Mouse (Mus musculus): ENCODE measurements at regions not wholly inside any gene's neighbourhood (a gene's known extent, or its start where the extent isn't known, plus 50 kb on each side); places are given as distances from the start of the nearest gene placed in this dataset.

GRCm38 (mm10) chr4:31697769-31698505 is 266.0 kb upstream of the Map3k7 start:
- DNase-seq (ENCODE audit: low spot score) = no peak

GRCm38 (mm10) chr4:31698506-31698782 is 265.5 kb upstream of the Map3k7 start:
- DNase-seq (ENCODE audit: low spot score) = no peak

GRCm38 (mm10) chr4:31699296-31699695 is 264.6 kb upstream of the Map3k7 start:
- no peak for DNase-seq (ENCODE audit: low spot score)

DNA sequence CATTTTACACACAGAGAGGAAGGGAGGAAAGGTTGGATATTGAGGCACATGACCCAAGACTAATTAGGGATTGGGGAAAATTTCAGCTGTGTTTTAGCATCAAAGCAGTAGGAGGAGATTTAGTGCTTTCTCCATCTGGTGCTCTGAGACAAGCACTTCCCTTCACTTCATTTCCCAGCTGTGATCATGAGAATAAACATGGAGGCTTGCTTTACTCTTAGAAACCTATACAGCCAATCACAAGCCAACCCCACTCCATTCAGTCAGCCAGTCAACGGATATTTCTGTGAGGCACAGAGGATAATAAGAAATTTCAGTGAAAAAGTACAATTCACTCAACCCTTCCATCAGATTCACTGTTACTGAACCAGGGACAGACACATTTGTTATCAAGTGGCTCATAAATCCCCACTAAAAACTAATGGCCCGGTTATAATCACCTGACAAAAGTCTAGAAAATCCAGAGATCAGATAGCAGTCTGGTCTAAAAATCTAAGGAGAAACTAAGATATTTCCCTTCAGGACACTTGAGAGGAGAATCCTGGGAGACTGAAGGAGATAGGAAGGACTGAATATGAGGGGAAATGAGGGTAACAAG is 249.7 kb upstream of the Map3k7 start:
- no peak for DNase-seq (ENCODE audit: low spot score)

- no peak for DNase-seq (ENCODE audit: low spot score)
Measured at GRCm38 (mm10) chr4:31723501-31723900, 240.4 kb upstream of the Map3k7 start.

DNA sequence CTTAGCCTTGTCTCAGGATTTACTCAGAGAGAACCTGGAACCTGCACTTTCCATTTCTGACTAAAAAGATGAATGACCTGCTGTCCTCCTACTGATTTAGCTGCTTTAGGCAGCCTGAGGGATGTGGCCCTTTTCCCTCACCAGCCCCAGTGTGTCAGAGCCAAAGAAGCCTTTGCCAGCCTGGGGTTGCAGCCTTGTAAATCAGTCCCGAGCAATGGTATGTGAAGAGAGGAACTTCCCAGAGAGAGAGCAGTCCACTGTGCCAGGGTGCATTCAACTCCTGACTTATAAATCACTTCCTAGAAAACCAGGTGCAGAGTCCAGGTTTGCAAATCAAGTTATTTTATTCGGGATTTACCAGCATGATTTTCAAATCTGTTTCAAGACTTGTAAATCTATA is 239.5 kb upstream of the Map3k7 start:
- no peak for DNase-seq (ENCODE audit: low spot score)

DNA sequence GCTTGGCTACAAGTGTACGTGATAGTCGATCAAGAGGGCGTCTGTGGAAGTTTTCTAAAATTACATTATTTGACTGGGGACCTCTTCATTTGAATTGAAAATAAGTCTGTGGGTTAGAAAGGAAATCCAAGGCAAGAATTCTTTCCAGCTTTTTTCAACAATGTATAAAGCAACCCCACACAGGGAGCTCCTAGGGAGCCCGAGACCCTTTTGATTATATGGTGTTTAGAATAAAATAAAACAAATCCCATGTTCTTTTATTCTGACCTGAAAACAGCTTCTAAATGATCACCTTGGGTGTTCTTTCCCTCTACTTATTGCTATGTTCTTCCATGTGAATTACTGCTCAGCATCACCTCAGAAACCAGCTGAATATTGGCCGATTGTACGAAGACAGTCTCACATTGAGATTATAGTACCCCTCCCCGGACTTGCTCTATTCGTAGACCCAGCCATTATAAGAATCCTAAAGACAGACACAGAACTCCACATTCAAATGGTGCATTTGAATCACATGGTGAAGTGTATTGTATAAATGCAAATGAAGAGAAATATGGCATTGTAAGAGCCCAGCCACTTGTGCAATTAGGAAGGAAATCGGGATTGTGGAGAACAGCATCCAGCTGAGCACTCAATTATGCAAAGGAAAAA is 236.3 kb upstream of the Map3k7 start:
- no peak for DNase-seq (ENCODE audit: low spot score)

DNA sequence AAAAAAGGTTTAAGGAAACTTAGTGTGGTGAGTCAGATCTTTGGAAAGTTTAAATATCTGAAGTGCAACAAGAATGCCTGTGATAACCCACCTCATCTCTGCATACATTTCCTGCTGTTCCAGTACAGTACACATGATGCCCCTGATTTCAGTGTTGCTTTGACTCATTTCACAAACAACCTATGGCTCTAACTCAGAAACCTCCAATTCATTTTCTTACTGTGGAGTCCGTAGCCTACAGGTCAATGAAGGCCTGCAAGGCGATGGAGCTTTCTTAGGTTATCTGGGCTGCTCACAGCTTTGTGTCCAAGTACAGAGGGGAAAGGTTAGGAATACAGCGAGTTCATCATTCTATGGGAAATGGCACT is 235.8 kb upstream of the Map3k7 start:
- DNase-seq (ENCODE audit: low spot score) = no peak

DNA sequence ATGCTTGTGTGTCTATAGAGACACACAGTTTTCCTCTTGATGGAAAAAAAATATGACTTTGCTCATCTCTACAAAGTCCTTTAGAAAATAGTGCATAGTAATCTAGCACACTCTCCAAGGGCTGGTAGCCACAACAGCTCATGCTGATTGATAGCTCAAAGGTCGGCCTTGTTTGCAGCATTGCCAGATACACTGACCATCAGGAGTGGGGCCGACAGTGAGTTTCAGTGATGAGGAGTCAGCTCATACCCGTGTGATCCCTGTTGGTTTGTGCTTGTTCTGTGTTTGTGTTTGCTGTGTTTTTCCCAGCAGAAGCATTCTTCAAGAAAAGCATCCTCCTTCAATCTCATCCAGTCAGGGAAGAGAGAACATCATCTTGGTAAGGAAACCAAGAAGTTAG is 220.1 kb upstream of the Map3k7 start:
- DNase-seq (ENCODE audit: low spot score) = no peak

- no peak for DNase-seq (ENCODE audit: low spot score)
Measured at GRCm38 (mm10) chr4:31744431-31744830, 219.5 kb upstream of the Map3k7 start.

GRCm38 (mm10) chr4:31753677-31754312 is 210.1 kb upstream of the Map3k7 start:
- DNase-seq (ENCODE audit: low spot score) = no peak

DNA sequence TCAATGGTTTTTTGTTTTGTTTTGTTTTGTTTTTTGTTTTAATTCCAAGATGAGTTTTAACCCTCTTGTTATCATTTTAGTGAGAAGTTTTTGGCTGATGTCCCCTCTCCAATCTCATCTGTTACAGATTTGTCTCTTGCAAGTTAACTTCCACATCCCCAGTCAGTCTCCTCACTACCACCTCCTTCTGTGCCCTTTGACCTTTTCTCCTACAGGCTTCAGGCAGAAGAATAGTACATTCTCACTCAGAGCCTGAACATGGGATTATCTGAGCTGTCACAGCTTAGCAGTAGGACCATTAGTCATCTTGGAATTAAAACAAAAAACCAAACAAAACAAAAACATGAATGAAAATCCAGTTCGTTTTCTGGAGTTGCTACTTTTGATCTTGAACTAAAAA is 206.8 kb upstream of the Map3k7 start:
- DNase-seq (ENCODE audit: low spot score) = no peak

- no peak for DNase-seq (ENCODE audit: low spot score)
Measured at GRCm38 (mm10) chr4:31760116-31760515, 203.8 kb upstream of the Map3k7 start.

GRCm38 (mm10) chr4:31762199-31762598 is 201.7 kb upstream of the Map3k7 start:
- no peak for DNase-seq (ENCODE audit: low spot score)

DNA sequence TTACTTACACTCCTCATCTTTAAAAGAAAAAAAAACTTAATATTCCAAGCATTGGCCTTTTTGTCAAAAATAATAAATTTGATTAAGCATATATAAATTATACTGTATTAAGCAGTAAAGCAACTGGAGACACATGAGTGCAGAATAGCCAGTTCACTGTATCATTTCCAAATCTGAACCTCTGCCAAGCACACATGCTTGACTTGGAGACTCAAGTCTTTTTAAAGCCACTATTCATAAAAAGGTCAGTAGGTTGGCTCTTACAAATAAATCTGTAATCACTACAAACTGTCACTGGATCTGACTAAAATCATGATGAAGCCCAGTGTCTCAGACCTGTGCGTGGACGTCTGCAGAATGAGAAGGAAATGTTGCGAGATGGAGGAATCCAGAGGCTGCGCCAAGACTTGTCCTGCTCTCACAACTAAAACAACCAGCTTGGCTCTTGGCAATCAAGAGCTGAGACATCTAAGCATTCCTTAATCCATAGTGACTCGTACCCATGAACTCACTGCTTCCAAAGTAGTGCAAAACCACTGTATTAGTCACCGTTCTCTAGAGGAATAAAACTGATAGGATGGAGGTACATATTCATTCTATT is 195.8 kb upstream of the Map3k7 start:
- DNase-seq (ENCODE audit: low spot score) = no peak

GRCm38 (mm10) chr4:31769325-31769724 is 194.6 kb upstream of the Map3k7 start:
- DNase-seq (ENCODE audit: low spot score) = no peak

DNA sequence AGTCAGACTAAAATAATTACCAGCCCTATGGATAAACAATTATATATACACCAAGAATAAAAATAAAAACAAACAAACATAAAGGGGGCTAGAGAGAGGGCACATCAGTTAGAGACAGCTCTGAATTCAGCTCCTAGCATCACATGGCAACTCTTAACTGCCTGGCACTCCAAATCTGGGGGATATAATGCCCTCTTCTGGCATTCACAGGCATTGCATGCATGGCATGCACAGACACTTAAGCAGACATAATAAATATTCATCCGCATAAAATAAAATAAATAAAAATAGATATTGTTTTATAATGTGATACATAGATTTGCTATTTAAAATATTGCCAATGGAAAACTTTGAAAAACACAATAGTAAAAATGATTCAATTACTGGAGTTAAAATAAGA is 177.6 kb upstream of the Map3k7 start:
- no peak for DNase-seq (ENCODE audit: low spot score)

GRCm38 (mm10) chr4:31817574-31818240 is 146.2 kb upstream of the Map3k7 start:
- no peak for DNase-seq (ENCODE audit: low spot score)

GRCm38 (mm10) chr4:31819521-31820259 is 144.2 kb upstream of the Map3k7 start:
- no peak for DNase-seq (ENCODE audit: low spot score)

- no peak for DNase-seq (ENCODE audit: low spot score)
Measured at GRCm38 (mm10) chr4:31823574-31824348, 140.1 kb upstream of the Map3k7 start.

Measured in gastrocnemius, adult 18-20 months (tissue).